Mouse (Mus musculus): ENCODE data around the gene Arhgef25.

DNA sequence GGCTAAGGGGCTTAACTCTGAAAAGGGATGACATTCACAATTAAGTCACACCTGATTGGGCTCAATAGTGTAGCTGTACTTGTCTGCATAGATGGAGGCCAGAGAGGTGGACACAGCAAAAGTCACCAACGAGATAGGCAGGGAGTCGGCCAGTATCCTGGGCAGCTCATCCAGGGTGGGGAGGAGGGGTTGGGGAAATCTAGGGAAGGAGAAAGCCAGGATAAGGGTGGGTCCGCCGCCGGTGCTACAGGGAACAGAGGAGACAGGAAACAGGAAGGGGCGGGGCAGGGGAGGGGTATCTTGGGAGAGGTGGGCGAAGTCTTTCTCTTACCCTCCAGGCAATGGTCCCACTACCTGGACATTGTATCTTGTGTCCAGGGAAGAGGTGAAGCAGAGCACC lies 13.1 kb downstream of the Arhgef25 start:
- TF ChIP-seq CTCF (IDR thresholded peaks at IDR 0.05; ENCODE audit: low read depth, low read length) (no peak), POLR2A (IDR thresholded peaks at IDR 0.05; ENCODE audit: borderline replicate concordance, low read depth, low read length) (no peak)

Measured in bone marrow macrophage, adult 2 months (primary cell).